Mouse (Mus musculus): ENCODE results near the gene Fgf22. TPM values are rescaled to one million over a fixed set of nuclear protein-coding genes. Genes with fewer than 3 reads are reported as not detected.

Fgf22 gene
- 0.18 TPM in 1 of 2 replicates, not detected in the other for polyA plus RNA-seq (2015; fragmentation: Nextera tagmentation; extraction: Ambion mirVana)

DNA sequence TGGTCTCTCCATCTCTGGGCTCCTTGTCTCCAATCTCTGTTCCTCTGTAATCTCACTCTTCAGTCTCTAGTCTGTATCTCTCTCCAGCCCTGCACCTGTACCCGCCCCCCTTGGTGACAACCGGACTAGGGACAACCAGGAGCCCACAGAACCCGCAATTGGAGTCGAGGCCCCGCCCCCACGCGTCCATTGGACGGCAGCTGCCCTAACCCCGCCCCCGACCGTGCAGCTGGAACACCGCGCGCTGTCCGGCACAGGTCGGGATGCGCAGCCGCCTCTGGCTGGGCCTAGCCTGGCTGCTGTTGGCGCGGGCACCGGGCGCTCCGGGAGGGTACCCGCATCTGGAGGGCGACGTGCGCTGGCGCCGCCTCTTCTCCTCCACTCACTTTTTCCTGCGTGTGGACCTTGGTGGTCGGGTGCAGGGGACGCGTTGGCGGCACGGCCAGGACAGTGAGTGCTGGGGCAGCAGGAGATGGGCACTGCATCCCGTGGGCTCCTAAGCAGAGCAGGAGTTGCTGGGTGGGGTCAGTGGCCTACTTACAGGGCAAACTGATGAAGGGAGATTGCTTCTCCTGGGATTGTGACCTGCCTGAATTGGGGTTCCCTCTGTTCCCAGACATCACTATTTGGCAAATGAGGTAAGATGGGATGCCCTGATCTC is at the start of gene Fgf22:
Fgf22 (plus strand) TSS at position 221 of the 661 bp plus-strand sequence.
- TF ChIP-seq CTCF (IDR thresholded peaks at IDR 0.05) (no peak), EP300 (IDR thresholded peaks at IDR 0.05) (no peak)
- ATAC-seq (peak; percentile 86), DNase-seq (ENCODE audit: low spot score) (peak; percentile 54)
- Histone ChIP-seq H3K36me3 (ENCODE audit: insufficient read depth, low read length) (0 out of 2 replicates have a peak, but pooled peaks cover 10% of the 10 kb centered on the region), H3K27ac (ENCODE audit: low read length) (no peak within 1 kb of the TSS), H3K27me3 (replicated peaks; ENCODE audit: insufficient read depth, low read length) (no peaks in the 10 kb centered on the region), H3K9me3 (ENCODE audit: low read length) (no peaks in the 10 kb centered on the region), H3K9ac (replicated peaks; ENCODE audit: low read depth) (no peak within 1 kb of the TSS), H3K4me1 (ENCODE audit: insufficient read depth, low read depth, low read length) (no peaks in the 10 kb centered on the region), H3K4me2 (replicated peaks; ENCODE audit: low read depth, low read length) (peak within 1 kb of the TSS; percentile 47), H3K4me3 (ENCODE audit: low read depth, low read length) (no peak within 1 kb of the TSS)
- 1% methylated on average over 36 of the region's 36 CpGs for WGBS

DNA sequence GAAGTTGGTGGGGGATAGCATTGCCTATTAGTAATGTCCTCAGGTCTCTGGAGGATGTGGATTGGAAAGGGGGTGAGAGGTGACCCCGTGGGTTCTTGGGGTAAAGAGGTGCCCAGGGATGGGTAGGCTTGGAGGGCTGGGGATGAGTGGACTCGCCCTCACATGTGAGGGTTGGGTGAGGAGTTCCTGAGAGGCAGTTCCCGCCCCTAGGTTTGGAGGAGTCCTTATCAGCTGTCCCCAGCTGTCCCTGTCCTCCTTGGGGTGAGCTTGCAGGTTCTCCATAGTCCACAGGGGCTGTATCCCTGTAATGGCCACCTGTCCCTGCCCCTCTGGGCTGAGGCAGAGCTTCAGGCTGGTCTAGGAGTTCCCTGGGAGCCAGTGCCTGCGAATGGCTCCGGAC is 48.9 kb upstream of the Fgf22 start:
- Histone ChIP-seq H3K27ac (ENCODE audit: low read length) (peak overlapping the region; percentile 11; the same call in 1 of the 2 replicates), H3K4me2 (replicated peaks; ENCODE audit: low read depth, low read length) (peak overlapping the region; percentile 58), H3K27me3 (replicated peaks; ENCODE audit: insufficient read depth, low read length) (no peaks in the 10 kb centered on the region), H3K36me3 (ENCODE audit: insufficient read depth, low read length) (peaks cover 11% of the 10 kb centered on the region), H3K9me3 (ENCODE audit: low read length) (no peaks in the 10 kb centered on the region), H3K9ac (replicated peaks; ENCODE audit: low read depth) (peak overlapping the region; percentile 80), H3K4me3 (ENCODE audit: low read depth, low read length) (peak overlapping the region; percentile 65), H3K4me1 (ENCODE audit: insufficient read depth, low read depth, low read length) (peaks cover 24% of the 10 kb centered on the region)
- 56% methylated on average over 5 of the region's 5 CpGs for WGBS
- TF ChIP-seq CTCF (IDR thresholded peaks at IDR 0.05) (no peak), EP300 (IDR thresholded peaks at IDR 0.05) (no peak)
- no peak for ATAC-seq
- DNase-seq (ENCODE audit: low spot score) = no peak

DNA sequence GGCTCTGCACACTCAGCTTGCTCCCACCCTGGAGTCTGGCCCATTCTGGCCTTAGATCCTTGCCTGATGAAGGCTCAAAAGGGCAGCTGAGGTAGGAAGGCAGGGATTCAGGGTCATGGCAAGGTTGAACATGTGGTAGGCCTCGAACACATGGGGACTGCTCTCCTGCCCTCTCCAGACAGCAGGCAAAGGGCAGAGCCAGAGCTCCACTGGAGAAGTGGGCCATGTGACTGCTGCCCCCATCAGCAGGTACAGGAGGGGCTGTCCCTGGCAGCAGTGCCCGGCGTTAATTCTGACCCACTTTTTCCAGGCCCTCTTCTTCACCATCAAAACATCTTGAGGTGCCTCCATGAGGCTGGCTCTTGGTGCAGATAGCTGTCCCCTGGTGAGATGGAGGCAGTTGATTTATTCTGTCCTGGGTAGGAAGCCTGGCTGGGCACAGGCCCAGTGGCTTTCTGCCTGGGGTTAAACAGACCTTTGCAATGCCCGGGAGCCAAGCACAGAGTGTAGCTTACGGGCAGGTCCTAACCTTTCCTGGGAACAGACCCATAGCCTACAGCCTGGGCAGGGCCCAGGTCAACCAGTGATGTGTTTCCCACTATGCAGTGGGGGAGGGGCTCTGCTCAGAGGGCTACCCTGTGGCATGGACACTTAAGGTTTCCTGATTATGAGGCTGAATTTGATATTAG is 48.3 kb upstream of the Fgf22 start:
- H3K9me3 ChIP-seq (ENCODE audit: low read length) = no peaks in the 10 kb centered on the region
- H3K27ac ChIP-seq (ENCODE audit: low read length) = peak overlapping the region; percentile 11
- no peak for TF ChIP-seq CTCF (IDR thresholded peaks at IDR 0.05)
- TF ChIP-seq EP300 (IDR thresholded peaks at IDR 0.05) = no peak
- DNase-seq (ENCODE audit: low spot score) (no peak), ATAC-seq (no peak)
- H3K9ac ChIP-seq (replicated peaks; ENCODE audit: low read depth) = peak overlapping the region; percentile 80; the same call in 1 of the 2 replicates
- H3K4me1 ChIP-seq (ENCODE audit: insufficient read depth, low read depth, low read length) = peaks cover 23% of the 10 kb centered on the region
- WGBS = 55% methylated on average over 5 of the region's 5 CpGs
- peak overlapping the region; percentile 65 for H3K4me3 ChIP-seq (ENCODE audit: low read depth, low read length)
- peaks cover 16% of the 10 kb centered on the region for H3K36me3 ChIP-seq (ENCODE audit: insufficient read depth, low read length)
- H3K4me2 ChIP-seq (replicated peaks; ENCODE audit: low read depth, low read length) = peak overlapping the region; percentile 58
- H3K27me3 ChIP-seq (replicated peaks; ENCODE audit: insufficient read depth, low read length) = no peaks in the 10 kb centered on the region

DNA sequence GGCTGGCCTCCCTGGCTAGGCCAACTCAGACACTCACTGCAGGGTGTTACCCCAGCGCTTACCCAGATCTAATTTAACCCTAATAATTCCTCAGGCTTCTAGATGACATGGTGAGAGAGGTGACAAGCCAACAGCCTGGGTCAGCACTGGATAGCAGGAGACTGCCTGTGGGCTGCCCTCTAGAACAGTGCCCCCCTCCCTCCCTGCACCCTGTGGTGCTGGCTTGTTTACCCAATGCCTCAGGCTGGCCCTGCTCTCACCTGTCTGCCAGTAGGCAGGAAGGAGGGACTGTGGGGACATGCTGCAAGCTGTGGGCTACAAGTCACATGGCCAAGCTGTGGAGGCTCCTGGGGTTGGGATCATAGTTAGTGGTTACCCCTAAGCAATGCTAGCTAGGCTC is 47.7 kb upstream of the Fgf22 start:
- TF ChIP-seq CTCF (IDR thresholded peaks at IDR 0.05) (no peak), EP300 (IDR thresholded peaks at IDR 0.05) (no peak)
- 31% methylated on average over 1 of the region's 1 CpGs for WGBS
- Histone ChIP-seq H3K36me3 (ENCODE audit: insufficient read depth, low read length) (peaks cover 18% of the 10 kb centered on the region), H3K27me3 (replicated peaks; ENCODE audit: insufficient read depth, low read length) (no peaks in the 10 kb centered on the region), H3K4me1 (ENCODE audit: insufficient read depth, low read depth, low read length) (peaks cover 18% of the 10 kb centered on the region), H3K4me3 (ENCODE audit: low read depth, low read length) (no peak overlapping the region), H3K9ac (replicated peaks; ENCODE audit: low read depth) (no peak overlapping the region), H3K27ac (ENCODE audit: low read length) (peak overlapping the region; percentile 11; the same call in 1 of the 2 replicates), H3K4me2 (replicated peaks; ENCODE audit: low read depth, low read length) (peak overlapping the region; percentile 58; the same call in 1 of the 2 replicates), H3K9me3 (ENCODE audit: low read length) (no peaks in the 10 kb centered on the region)
- no peak for ATAC-seq
- peak; percentile 49 for DNase-seq (ENCODE audit: low spot score)

DNA sequence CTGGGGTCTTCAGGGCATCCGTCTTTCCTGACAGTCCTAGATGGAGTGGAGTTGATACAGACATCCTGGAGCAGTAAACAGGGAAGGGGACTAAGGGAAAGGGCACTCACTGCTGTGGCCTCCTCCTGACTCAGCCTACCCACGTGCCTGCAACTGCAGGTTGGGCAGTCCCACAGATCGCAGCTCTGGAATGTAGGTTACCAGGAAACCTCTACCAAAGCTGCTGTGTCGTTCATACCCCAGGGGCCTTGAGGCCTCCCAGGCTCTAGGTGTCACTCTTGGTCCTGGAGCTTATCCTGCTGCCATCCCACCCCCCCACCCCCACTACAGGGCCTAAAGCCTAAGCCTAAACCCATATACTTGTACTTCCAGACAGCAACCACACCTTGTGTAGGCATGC is 47.1 kb upstream of the Fgf22 start:
- Histone ChIP-seq H3K27ac (ENCODE audit: low read length) (peak overlapping the region; percentile 11; the same call in 1 of the 2 replicates), H3K36me3 (ENCODE audit: insufficient read depth, low read length) (peaks cover 18% of the 10 kb centered on the region), H3K4me2 (replicated peaks; ENCODE audit: low read depth, low read length) (no peak overlapping the region), H3K9me3 (ENCODE audit: low read length) (no peaks in the 10 kb centered on the region), H3K4me1 (ENCODE audit: insufficient read depth, low read depth, low read length) (peaks cover 18% of the 10 kb centered on the region), H3K4me3 (ENCODE audit: low read depth, low read length) (no peak overlapping the region), H3K27me3 (replicated peaks; ENCODE audit: insufficient read depth, low read length) (no peaks in the 10 kb centered on the region), H3K9ac (replicated peaks; ENCODE audit: low read depth) (no peak overlapping the region)
- no peak for TF ChIP-seq EP300 (IDR thresholded peaks at IDR 0.05)
- TF ChIP-seq CTCF (IDR thresholded peaks at IDR 0.05) = no peak
- ATAC-seq (no peak), DNase-seq (ENCODE audit: low spot score) (peak; percentile 39)
- WGBS = 43% methylated on average over 4 of the region's 4 CpGs

DNA sequence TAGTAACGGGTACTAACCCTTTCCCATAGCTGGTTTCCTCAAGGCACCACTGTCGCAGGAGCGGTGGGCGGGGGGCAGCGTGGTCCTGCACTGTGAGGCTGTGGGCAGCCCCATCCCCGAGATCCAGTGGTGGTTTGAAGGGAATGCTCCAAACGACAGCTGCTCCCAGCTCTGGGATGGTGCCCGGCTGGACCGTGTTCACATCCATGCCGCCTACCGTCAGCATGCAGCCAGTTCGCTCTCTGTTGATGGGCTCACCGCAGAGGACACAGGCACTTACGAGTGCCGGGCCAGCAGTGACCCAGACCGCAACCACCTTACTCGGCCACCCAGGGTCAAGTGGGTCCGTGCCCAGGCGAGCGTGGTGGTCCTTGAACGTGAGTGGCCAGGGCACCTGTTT is 46.2 kb upstream of the Fgf22 start:
- no peaks in the 10 kb centered on the region for H3K27me3 ChIP-seq (replicated peaks; ENCODE audit: insufficient read depth, low read length)
- no peak for DNase-seq (ENCODE audit: low spot score)
- H3K9ac ChIP-seq (replicated peaks; ENCODE audit: low read depth) = no peak overlapping the region
- TF ChIP-seq CTCF (IDR thresholded peaks at IDR 0.05) = no peak
- TF ChIP-seq EP300 (IDR thresholded peaks at IDR 0.05) = no peak
- no peak overlapping the region for H3K4me3 ChIP-seq (ENCODE audit: low read depth, low read length)
- H3K4me1 ChIP-seq (ENCODE audit: insufficient read depth, low read depth, low read length) = peaks cover 18% of the 10 kb centered on the region
- no peaks in the 10 kb centered on the region for H3K9me3 ChIP-seq (ENCODE audit: low read length)
- peaks cover 18% of the 10 kb centered on the region for H3K36me3 ChIP-seq (ENCODE audit: insufficient read depth, low read length)
- H3K4me2 ChIP-seq (replicated peaks; ENCODE audit: low read depth, low read length) = peak overlapping the region; percentile 17; the same call in 1 of the 2 replicates
- WGBS = 71% methylated on average over 21 of the region's 21 CpGs
- H3K27ac ChIP-seq (ENCODE audit: low read length) = peak overlapping the region; percentile 38; the same call in 1 of the 2 replicates
- ATAC-seq = no peak

All from lung, postnatal 0 days (tissue).